Mouse (Mus musculus) limb, embryonic 13.5 days (tissue): ENCODE measurements around the gene Arl6. TPM values are rescaled to one million over a fixed set of nuclear protein-coding genes. Genes with fewer than 3 reads are reported as not detected.

ENCODE experiments used
- polyA plus RNA-seq: library from polyadenylated mRNA; unstranded; fragments of >200 nt; fragmentation: Nextera tagmentation; extraction: Ambion mirVana; gene quantifications from 2 replicates; pipeline ENCODE4 v1.2.1, GENCODE M21; 2015

Arl6 gene
- polyA plus RNA-seq, 1 experiment from 2014 or later, result 33.6 TPM

Other genes starting within 250 kb of the Arl6 start
- 0.06 and 0.08 TPM in 2 replicates for gene Gabrr3, start 232.1 kb downstream of the Arl6 start, polyA plus RNA-seq
- gene Riox2, start 167.6 kb downstream of the Arl6 start, polyA plus RNA-seq, result 30.0 and 31.3 TPM in 2 replicates
- gene Crybg3, start 38.4 kb downstream of the Arl6 start, polyA plus RNA-seq, result 8.0 and 9.5 TPM in 2 replicates